Mouse (Mus musculus): ENCODE results near the gene Naa38.

Gene Naa38

DNA sequence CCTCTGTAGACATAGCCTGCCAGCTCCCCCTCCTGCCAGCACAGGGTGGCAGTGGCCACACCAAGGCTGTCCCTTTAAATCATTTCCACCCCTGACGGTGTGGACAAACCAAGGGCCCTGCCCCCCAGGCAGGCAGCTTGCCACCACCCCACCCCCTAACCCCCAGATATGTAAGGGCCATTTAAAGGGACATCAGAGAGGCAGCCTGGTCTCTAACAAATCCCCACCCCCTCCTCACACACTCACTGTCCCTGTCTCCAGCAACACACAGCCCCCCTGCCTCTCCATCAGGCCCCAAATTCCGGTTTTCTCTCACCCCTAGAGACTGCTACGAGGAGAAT lies 20.0 kb downstream of the Naa38 start:
- DNase-seq, result peak; percentile 66

DNA sequence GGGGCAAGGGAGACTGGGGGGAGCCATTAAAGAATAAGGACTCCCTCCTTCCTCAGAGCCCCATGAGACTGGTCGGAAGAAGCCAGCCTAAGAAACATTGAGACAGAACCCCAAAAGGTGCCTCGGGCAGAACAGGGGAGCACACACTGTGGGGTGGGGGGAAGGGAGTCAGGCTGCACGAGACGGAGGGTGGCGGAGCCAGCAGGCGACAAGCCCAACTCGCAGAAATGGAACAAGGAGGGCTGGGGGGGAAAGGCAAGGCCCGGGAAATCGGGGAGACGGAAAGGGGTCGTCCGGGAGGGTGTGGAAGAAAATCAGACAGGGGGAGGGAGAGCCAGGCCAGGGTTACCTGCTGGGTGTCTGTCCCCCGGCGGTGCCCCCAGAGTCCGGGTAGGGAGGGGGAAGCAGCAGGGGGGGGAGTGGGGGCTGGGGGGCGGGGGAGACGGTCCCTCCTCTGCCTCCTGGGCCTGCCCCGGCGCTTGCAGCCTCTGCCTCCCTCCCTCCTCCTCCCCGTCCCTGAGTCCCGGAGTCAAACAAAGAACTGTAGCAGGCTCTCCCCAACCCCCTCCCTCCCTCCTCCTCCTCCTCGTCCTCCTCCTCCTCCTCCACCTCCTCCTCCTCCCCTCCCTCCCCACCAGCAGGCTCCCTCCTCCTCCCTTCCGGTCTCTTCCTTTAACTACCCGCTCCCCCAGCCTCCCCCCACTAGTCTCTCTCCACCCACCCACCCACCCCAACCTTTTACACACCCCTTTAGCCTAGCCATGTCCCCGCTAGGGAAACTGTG lies 20.6 kb downstream of the Naa38 start:
- DNase-seq, result peak; percentile 66

DNA sequence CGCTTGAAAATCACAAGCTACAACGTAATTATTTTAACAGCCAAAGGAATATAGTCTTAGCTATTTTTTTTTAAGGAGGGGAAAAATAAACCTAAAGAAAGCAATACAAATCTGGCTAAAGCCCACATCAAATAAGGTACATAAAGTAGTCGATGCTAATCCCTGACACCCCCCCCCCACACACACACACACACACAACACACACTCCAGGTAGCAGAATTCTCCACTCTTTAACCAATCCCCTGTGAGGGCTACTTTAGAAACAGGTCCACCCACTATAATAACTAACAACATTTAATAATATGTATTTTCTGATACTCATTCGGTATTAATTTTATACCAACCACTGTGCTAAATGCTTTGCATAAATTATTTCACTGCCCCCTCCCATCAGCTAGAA lies 21.2 kb downstream of the Naa38 start:
- DNase-seq, result no peak

DNA sequence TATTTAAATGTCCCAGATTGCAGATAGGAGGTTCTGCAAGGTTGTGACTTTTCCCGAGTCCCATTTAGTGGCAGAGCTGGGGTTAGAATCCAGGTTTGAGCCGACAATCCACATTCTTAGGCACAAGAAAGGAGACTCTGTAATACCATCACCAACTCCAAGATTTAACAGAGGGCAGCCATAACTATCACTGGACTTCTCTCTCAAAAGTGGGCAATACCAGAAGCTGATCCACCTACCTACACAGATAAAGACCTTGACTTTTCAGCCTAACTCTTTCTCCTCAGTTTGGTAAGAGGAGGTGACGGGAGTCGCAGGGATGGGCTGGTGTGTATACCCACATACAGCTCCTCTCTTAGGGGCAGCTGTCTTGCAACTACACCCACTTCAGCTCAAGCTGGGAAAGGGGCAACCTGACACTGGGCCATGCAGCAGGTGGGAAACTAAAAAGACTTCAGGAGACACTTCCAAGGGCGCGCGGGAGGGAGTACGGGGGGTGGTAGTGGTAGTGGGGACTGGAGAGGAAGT lies 21.7 kb downstream of the Naa38 start:
- DNase-seq, result no peak

DNA sequence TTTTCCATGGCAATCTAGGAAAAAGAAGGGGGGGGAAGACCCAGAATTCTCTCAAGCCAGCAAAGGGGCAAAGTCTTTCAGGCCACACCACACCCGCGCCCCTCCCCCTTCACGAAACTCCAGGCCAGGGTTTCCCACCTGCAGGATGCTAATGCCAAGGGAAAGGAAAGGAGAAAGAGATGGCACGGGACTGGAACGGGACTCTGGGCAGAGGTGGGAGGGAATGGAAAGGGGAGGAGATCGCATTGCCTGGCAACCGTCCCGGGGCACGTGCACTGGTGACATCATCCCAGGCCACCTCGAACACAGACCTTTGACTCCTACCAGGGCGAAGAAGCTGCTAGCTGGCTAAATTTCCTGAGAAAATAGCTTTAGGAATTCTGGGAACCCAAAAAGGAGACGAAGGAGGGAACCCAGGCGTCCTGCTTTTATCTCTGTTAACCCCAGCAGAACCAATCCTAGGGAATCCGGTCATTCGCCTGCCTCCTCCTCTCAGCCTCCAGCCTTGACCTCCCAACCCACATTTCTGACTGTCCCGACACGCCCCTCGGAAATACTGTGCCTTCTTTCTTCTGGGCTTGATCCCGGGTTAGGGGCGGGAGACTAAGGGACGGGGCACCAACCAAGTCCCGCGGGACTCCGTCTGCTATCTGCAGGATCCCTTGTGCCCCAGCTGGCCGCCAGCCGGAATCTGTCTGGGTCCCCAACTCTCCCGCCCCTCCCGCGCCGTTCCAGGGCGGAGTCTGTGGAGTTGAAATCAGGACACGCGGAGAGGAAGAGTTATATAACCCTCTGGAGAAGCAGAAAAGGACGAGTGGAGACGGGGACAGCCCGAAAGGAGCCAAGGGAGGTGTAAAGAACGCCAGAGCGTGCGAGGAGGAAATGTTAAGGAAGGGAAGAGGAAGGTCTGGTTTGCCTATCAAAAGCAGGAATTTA lies 22.4 kb downstream of the Naa38 start:
- peak; percentile 97 for DNase-seq

DNA sequence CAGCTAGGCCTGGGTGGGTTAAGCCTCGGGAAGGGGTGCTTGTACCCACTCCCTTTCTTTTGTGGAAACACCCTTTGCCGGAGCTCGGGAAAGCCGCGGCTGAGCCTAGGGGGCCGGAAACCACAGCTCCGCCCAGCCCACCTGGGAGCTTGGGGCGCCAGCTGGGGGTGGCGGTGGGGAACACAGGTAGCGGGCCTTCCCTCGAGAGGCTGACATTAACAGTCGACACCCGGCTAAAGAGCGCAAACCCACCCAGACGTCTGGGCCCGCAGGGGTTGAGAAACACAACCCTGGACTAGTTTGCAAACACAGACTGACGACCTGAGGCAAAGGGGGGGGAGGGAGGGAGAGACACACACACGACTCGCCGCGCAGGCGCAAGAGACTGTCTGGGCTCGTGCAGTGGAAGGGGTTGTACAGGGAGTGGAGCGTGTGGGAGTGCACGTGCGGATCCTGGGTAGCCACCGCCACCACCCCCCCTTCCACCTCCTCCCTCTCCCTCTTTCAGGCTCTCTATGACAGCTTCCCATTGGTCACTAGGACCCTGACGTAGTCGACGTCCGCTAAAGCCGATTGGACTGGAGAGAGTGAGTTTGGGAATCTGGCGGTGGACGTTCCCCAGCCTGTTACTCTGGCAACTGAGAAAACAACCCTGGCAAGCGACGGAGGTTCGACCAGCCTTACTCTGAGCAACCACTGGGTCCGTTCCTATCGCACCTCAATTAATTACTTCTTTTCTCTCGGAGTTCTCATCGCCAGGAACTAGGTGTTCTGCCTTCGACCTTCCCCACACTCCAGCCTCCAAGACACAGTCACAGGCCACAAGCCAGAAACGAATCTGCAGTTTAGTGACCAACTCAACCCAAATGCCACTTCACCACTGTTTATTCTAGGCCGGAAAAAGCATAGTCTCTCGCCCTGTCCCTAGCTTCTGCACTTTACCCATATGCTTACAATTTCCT lies 23.5 kb downstream of the Naa38 start:
- peak; percentile 97 for DNase-seq

DNA sequence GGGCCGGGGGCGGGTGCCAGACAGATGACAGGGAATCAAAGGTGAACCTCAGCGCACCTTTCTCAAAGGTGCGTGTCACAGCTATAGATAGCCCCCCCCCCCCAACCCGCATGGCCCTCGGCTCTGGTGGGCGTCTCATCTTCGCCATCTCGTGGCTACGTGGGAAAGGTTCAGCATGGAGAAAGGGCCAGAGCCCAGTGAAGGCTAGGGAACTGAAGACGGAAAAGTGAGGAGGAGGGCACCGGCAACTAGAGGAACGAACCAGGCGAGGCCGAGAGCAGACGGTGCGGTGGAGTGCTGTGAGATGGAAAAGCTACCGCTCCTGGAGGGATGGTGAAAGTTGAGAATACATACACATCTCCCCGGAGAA lies 24.1 kb downstream of the Naa38 start:
- peak; percentile 54 for DNase-seq

DNA sequence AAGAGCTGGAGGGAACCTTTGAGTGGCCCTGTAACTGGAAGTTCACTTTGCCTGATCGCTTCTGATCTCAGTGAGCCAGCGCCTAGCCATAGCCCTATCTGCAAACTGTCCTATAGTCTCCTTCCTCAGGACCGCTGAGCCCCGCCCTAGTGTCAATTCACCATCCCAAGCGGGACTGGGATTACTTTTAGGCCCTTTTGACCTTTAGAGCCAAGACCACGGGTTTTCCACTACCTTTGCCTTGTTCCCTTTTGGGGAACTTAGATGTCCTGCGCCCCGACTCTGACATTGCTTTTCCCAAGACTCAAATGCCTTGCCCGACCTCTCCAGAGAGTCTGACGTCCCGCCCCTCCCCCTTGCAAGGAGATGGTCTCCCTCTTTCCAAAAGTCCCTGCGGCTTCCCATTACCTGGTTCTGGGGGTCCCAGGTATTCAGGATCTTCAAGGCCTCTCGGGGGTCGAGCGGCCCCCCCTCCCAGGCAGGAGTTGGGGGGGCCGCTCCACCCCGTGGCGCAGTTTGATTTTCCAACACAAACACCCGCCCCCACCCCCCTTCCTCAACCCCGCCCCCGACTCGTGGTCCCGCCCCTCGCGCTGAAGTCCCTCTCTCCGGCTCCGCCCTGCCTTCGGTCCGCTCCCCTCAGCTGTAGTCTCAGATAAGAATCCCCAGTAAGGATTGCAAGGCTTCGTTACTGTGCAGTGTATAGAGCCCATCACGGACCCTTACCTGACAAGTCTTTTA lies 24.7 kb downstream of the Naa38 start:
- DNase-seq, result peak; percentile 78

DNA sequence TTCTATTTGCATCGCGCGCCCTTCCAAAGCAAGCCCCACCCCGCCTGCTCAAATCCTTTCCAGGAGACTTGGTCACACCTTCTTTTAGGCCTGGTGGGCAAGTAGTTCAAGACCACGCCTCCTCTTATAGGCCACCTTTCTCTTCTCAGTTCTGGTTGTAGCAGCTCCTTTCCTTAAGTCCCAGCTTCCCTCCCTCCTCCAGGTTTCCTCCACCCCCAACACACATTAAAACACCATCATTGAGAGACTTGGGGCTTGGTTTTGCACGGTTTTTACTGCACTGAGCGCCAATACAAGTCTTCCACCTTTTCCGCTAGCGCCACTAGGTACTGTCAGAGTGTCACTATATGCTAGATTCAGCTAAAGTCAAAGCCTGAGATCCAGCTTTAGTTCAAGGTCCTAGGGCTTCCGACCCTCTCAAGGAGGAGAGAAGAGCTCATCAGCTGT lies 25.3 kb downstream of the Naa38 start:
- DNase-seq, result no peak

DNA sequence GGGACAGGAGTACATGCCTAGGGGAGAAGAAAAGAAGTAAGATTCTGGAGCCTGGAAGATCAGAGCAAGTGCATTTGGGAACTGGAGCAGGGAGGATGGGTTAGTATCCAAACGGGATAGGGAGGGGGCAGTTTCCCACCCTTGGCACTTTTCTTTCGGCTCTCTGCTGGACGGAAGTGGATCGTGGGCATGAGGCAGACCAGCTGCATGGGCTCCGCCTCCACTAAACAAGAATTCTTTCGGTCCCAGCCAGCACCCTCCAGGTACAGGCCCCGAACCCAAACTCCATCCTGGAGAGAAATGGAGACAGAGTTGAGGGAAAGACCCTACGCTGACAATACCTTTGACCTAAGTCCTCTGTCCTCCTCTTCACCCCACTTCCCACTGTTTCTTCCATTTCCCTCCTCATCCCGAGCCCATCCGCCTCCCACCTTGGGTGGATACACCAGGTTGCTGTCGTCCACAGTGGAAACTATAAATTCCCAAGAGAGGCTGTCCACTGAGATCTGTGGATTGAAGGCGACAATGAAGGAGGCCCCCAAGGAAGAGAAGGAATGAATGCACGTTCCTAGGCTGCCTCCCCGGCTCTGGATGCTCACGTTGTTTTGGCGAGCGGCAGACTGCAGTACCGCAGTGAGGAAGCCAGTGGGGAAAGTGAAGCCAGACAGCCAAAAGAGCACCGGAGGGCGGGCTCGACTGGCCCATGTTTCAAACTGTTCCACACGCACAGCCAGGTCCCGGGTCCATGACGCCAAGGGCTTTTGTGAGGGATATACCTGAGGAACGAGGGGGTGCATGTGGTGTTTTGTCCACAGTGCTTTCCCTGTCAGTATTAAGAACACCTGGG lies 26.1 kb downstream of the Naa38 start:
- DNase-seq, result no peak

DNA sequence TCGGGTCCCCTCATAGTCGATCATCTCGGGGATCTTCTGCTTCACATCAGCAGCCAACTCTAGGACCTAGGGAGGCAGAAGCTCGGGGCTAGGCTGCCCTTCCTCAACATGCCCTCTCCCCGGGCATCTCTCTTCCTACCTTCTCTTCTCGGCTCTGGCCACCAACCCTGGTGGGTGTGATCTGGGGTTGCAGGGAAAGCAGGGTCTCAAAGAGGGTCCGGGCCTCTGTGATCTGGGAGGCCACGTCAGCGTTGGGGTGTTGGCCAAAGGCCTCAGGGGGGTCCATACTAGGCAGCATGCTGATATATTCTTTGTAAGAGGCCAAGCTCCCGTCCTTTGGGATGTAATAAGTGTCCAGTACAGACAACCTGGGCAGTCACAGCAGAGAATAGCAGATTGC lies 27.6 kb downstream of the Naa38 start:
- no peak for DNase-seq

DNA sequence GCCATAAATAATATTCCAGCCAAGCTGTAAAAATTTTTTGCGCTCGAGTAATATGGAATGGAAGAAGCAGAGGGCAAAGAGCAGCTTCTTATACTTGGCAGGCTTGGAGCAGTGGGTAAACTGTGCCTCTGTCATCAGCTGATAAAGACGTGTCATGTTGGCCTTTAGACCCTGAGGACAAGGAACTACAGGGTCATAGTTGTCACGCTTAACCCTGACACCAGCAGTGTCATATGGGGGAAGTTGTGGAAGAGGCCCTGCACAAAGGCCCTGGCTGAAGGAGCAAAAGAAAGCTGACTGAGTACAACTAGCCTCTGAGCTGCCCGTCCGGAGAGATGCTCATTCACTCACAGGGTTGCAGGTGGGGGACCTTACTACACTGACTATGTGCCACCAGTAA lies 28.6 kb downstream of the Naa38 start:
- no peak for DNase-seq

DNA sequence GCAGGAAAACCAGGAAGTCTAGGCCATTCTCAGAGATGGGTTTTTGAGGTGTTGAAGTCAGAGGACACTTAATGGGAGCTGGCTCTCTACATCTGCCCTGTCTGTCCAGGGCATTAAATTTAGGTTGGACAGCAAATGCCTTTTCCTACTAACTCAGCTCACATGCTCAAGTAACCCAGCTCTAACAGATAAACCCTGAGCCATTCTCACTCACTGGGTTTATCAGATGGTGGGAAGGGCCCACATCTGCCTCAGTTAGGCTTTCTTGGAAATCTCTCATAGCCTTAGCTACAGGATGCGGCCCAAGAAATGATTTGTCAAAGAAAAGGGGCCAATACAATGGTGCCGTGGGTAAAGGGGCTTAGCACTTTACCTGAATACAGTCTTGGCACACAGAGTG lies 31.0 kb downstream of the Naa38 start:
- DNase-seq, result no peak

DNA sequence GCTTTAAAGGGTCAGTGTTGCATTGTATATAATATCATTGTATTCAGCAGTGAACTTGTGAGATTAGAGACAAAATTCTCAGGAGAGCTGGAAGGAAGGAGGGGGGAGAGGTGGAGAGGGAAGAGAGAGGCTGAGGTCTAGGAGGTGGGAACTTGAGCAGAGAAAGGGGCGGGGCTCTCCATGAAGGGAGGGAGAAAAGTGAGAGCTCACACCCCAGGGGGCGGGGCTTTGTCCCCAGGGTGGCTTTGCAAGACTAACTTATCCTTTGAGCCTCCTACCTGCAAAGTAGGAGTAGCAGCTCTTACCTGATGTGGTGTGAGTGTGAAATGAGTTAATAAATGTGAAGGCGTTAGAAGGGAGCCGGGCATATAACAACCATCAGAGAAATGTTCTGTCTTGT lies 33.5 kb downstream of the Naa38 start:
- peak; percentile 90 for DNase-seq

DNA sequence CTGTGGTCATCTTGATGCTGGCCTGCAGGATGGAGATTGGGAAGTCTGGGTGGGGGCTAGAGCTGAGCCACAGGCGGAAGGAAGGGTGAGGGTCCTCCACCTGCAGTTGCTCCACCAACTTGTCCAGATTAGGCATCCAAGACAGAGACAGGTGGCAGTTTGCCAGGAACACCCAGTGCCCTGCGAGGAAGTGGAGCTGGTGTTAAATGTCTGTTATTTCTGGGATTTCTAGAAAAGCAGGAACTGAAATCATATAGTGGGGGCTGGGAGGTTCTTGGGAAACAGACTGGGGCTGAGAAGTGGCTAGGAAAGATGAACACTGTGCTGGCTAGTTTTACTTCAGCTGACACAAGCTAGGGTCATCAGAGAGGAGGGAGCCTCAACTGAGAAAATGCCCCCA lies 34.0 kb downstream of the Naa38 start:
- DNase-seq, result peak; percentile 68

DNA sequence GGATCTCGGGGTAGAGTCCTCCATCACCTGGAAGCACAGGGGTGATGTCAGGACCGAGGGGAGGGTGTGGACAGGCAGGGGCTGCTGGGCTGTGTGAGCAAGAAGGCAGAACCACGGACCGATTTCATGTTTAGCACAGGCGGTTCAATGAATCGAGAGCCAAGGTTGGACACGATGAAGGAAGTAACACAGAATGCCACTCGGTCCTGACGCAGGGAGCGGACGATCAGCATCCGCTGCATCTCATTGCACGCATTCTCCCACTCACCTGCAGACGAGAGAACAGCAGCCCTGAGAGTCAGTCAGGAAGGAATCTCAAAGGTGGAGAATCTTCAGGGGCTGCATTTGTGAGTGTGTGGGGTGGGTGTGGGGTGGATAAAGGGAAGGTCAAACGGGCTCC lies 35.3 kb downstream of the Naa38 start:
- DNase-seq, result no peak

DNA sequence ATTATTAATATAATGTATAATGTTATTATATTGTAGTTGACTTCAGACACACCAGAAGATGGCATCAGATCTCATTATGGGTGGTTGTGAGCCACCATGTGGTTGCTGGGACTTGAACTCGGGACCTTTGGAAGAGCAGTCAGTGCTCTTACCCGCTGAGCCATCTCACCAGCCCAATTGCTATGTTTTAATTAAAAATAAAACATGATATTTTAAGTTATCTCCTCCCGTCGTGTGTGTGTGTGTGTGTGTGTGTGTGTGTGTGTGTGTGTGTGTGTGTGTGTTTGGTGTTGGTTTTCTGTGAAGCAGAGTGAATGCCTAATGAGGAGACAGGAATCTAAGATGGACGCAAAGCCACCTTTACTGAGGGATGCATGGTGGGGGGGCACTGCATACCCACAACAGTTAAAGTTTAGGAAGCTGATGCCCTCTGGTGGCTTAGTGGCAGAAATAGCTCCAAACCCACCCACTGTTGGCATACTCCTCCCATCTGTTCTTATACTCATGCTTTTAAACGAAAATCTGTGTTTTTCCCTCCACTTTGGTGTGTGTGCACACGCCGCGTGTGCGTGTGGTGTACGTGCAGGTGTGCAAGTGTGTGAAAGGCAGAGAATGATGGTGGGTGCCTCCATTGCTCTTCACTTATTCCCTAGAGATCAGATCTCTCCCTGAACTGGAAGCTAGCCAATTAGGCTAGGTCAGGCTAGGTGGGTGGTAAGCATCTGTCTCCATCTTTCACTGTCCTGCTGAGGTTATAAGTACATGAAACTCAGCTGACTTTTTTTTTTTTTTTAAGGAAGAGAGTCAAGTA lies 36.7 kb downstream of the Naa38 start:
- DNase-seq, result peak; percentile 94

DNA sequence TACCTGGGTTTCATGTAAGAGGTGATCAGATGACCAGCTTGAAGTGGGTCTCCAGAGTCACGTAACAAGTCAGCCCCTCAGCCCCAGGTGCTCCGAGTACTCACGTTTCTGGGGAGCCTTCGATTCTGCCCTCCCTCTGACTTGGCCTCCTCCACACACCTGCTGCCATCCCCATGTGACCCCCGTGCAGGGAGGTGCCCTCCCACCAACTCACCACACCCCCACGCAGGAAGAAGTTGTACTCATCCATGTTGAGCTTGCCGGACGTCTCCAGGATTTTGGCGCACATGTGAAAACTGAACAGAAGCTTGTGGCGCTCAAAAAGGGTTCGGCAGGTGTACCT lies 37.3 kb downstream of the Naa38 start:
- peak; percentile 27 for DNase-seq

DNA sequence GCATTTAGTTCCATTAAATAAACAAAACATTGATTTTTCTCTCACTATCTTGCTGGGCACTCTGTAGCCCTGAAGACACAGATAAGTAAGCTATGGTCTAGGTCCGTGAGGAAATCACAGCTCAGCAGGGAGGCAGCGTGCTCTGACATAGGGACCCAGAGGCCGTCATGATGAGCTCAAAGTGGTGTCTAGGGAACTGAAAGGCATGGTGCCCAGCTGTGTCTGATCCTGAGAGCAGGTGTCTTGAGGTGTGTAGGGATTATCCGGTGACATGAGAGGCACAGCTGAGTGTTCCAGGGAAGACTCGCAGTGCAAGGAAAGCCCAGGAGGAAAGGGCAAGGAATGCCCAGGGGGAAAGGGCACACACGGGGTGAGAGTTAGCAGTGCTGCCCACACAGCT lies 37.9 kb downstream of the Naa38 start:
- no peak for DNase-seq

DNA sequence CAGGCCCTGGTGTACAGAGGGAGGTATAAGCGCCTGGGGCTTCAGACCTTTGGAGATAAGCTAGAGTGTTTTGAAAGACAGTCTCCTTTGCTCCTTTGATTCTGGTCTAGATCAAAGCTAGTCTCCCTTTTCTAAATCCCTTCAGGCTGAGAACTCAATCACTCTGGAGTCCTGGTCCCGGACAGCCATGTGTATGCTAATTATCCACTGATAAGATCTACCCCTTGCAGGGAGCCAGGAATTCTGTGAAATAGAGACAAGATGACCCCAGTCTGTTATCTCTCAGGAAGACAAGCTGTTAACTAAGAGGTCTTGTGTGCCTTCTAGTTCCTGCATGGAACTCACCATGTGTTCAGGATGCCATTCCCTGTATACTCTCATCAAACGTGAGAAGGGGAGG lies 42.0 kb downstream of the Naa38 start:
- no peak for DNase-seq
